Mouse (Mus musculus): Measurements from ENCODE around the gene Hnrnpu.

Hnrnpu gene

GRCm38 (mm10) chr1:178340213-178340612, 2.6 kb upstream of the Hnrnpu start:
- no peak for DNase-seq

GRCm38 (mm10) chr1:178338318-178338641, 683 bp upstream of the Hnrnpu start:
- DNase-seq = peak; percentile 47

- DNase-seq = no peak
Observed at GRCm38 (mm10) chr1:178336777-178337481, 668 bp downstream of the Hnrnpu start.

- peak; percentile 97 for DNase-seq
Observed at GRCm38 (mm10) chr1:178336289-178336775, 1.3 kb downstream of the Hnrnpu start.

- DNase-seq = no peak
Observed at GRCm38 (mm10) chr1:178335860-178336261, 1.7 kb downstream of the Hnrnpu start.

- no peak for DNase-seq
Observed at GRCm38 (mm10) chr1:178329946-178330345, 7.7 kb downstream of the Hnrnpu start.

GRCm38 (mm10) chr1:178329017-178329416, 8.6 kb downstream of the Hnrnpu start:
- DNase-seq = no peak

GRCm38 (mm10) chr1:178326950-178327349, 10.6 kb downstream of the Hnrnpu start:
- no peak for DNase-seq

GRCm38 (mm10) chr1:178326357-178326756, 11.2 kb downstream of the Hnrnpu start:
- DNase-seq = no peak

GRCm38 (mm10) chr1:178324568-178324967, 13.0 kb downstream of the Hnrnpu start:
- no peak for DNase-seq

GRCm38 (mm10) chr1:178323235-178323634, 14.4 kb downstream of the Hnrnpu start:
- DNase-seq = no peak

- no peak for DNase-seq
Observed at GRCm38 (mm10) chr1:178321730-178322357, 15.8 kb downstream of the Hnrnpu start.

- DNase-seq = peak; percentile 15
Observed at GRCm38 (mm10) chr1:178320723-178321590, 16.6 kb downstream of the Hnrnpu start.

GRCm38 (mm10) chr1:178320038-178320722, 17.4 kb downstream of the Hnrnpu start:
- DNase-seq = peak; percentile 12

GRCm38 (mm10) chr1:178319295-178320037, 18.1 kb downstream of the Hnrnpu start:
- DNase-seq = no peak

GRCm38 (mm10) chr1:178318389-178319184, 19.0 kb downstream of the Hnrnpu start, which contains the start of gene Cox20:
Gene Cox20 (plus strand): TSS chr1:178319130.
- peak; percentile 98 for DNase-seq

GRCm38 (mm10) chr1:178318002-178318388, 19.6 kb downstream of the Hnrnpu start:
- peak; percentile 92 for DNase-seq

GRCm38 (mm10) chr1:178317275-178318001, 20.2 kb downstream of the Hnrnpu start:
- DNase-seq = no peak

GRCm38 (mm10) chr1:178314236-178314635, 23.4 kb downstream of the Hnrnpu start:
- no peak for DNase-seq

GRCm38 (mm10) chr1:178313039-178313597, 24.5 kb downstream of the Hnrnpu start:
- DNase-seq = no peak

Data from kidney, postnatal 14 days (tissue).